Mouse (Mus musculus) liver, embryonic 14.5 days (tissue): ENCODE measurements around the gene Cacng7.

Experiments used
- CTCF ChIP-seq: IDR thresholded peaks from 2 replicates; pipeline ENCODE4 v1.5.1; 2016; ENCODE audit warnings: antibody characterized with exemption, low read depth, control low read depth
- EP300 ChIP-seq: IDR thresholded peaks from 2 replicates; pipeline ENCODE4 v1.6.1; 2016; ENCODE audit warnings: antibody characterized with exemption, low read depth

GRCm38 (mm10) chr7:3303276-3303781 lies 29.4 kb upstream of the Cacng7 start:
- TF ChIP-seq CTCF (no peak), EP300 (no peak)
